Mouse (Mus musculus) liver, embryonic 11.5 days (tissue): ENCODE results near the gene Gm379. TPM values are rescaled to one million over a fixed set of nuclear protein-coding genes. Genes with fewer than 3 reads are reported as not detected.

Source experiments
- ATAC-seq: fragments of 200-750 bp; cut with Nextera tagmentation; replicated peaks from 2 replicates; pipeline ENCODE4 v1.8.0; 2017; ENCODE audit warnings: moderate number of reproducible peaks, mild to moderate bottlenecking, moderate TSS enrichment, moderate library complexity; ENCODE audit not compliant: low FRiP score
- DNase-seq: peaks from one replicate; pipeline ENCODE4 v3.0.0-alpha.2; 2017; ENCODE audit warnings: low spot score
- H3K27ac ChIP-seq: fragments of 300-500 bp; sonication (generic); 2 replicates; pipeline ENCODE4 v1.5.1; 2014; ENCODE audit warnings: mild to moderate bottlenecking, low read depth, low read length, control low read depth
- H3K27me3 ChIP-seq: fragments of 300-500 bp; sonication (generic); replicated peaks from 2 replicates; pipeline ENCODE4 v1.6.1; 2014; ENCODE audit warnings: low read length, mixed read lengths; ENCODE audit not compliant: control insufficient read depth, insufficient read depth
- H3K36me3 ChIP-seq: fragments of 300-500 bp; sonication (generic); 2 replicates; pipeline ENCODE4 v1.6.1; 2014; ENCODE audit warnings: mild to moderate bottlenecking, low read length, moderate library complexity, mixed read lengths; ENCODE audit not compliant: control insufficient read depth, insufficient read depth
- H3K4me1 ChIP-seq: fragments of 300-500 bp; sonication (generic); replicated peaks from 2 replicates; pipeline ENCODE4 v1.6.1; 2014; ENCODE audit warnings: low read length, mixed read lengths; ENCODE audit not compliant: control insufficient read depth, insufficient read depth
- H3K4me2 ChIP-seq: fragments of 300-500 bp; sonication (generic); 2 replicates; pipeline ENCODE4 v1.6.1; 2014; ENCODE audit warnings: mild to moderate bottlenecking, control low read depth, moderate library complexity
- H3K4me3 ChIP-seq: fragments of 300-500 bp; sonication (generic); 2 replicates; pipeline ENCODE4 v1.5.1; 2014; ENCODE audit warnings: low read depth, low read length, control low read depth
- H3K9ac ChIP-seq: fragments of 300-500 bp; sonication (generic); 2 replicates; pipeline ENCODE4 v1.6.1; 2014; ENCODE audit warnings: low read depth, low read length, control low read depth
- H3K9me3 ChIP-seq: fragments of 300-500 bp; sonication (generic); 2 replicates; pipeline ENCODE4 v1.6.1; 2016; ENCODE audit warnings: low read length, inconsistent platforms, mixed read lengths; ENCODE audit not compliant: control insufficient read depth
- WGBS: fragments of 180-500 bp; shearing (Covaris S2); extraction: QIAGEN DNeasy Blood & Tissue Kit; methylation state at CpG from one replicate; pipeline ENCODE4 v1.1.7; 2014; 5-methylcytosine and 5-hydroxymethylcytosine counted together
- polyA plus RNA-seq: library from polyadenylated mRNA; unstranded; fragments of >200 nt; fragmentation: Nextera tagmentation; extraction: Ambion mirVana; gene quantifications from 2 replicates; pipeline ENCODE4 v1.2.1, GENCODE M21; 2014

Gene Gm379
- polyA plus RNA-seq: not detected in 2 replicates

- no peaks in the 10 kb centered on the region for H3K4me1 ChIP-seq
- H3K4me3 ChIP-seq: no peak within 1 kb of the TSS
- no peak within 1 kb of the TSS for H3K27ac ChIP-seq
- H3K4me2 ChIP-seq: no peak within 1 kb of the TSS
- no peak within 1 kb of the TSS for H3K9ac ChIP-seq
- no peaks in the 10 kb centered on the region for H3K9me3 ChIP-seq
- DNase-seq: no peak
- no peak for ATAC-seq
- 53% methylated on average over 2 of the region's 2 CpGs for WGBS
- H3K36me3 ChIP-seq: no peaks in the 10 kb centered on the region
- H3K27me3 ChIP-seq: no peaks in the 10 kb centered on the region
These were observed at the start of gene Gm379 for GRCm38 (mm10) chrX:108664885-108665284. Gene Gm379, minus strand, starts transcription at chrX:108664891.

- Histone ChIP-seq H3K4me1 (no peaks in the 10 kb centered on the region), H3K4me2 (no peak overlapping the region), H3K9ac (no peak overlapping the region), H3K4me3 (no peak overlapping the region), H3K9me3 (no peaks in the 10 kb centered on the region), H3K27me3 (no peaks in the 10 kb centered on the region), H3K36me3 (no peaks in the 10 kb centered on the region), H3K27ac (no peak overlapping the region)
- no peak for ATAC-seq
- DNase-seq: no peak
- 73% methylated on average over 2 of the region's 2 CpGs for WGBS
These were observed 39.6 kb upstream of the Gm379 start for GRCm38 (mm10) chrX:108704312-108704711.

- no peaks in the 10 kb centered on the region for H3K9me3 ChIP-seq
- H3K4me3 ChIP-seq: no peak overlapping the region
- H3K27me3 ChIP-seq: no peaks in the 10 kb centered on the region
- 52% methylated on average over 1 of the region's 1 CpGs for WGBS
- no peak overlapping the region for H3K27ac ChIP-seq
- H3K9ac ChIP-seq: no peak overlapping the region
- no peak overlapping the region for H3K4me2 ChIP-seq
- no peaks in the 10 kb centered on the region for H3K4me1 ChIP-seq
- no peak for DNase-seq
- H3K36me3 ChIP-seq: no peaks in the 10 kb centered on the region
- no peak for ATAC-seq
These were observed 4.2 kb upstream of the Gm379 start for GRCm38 (mm10) chrX:108668868-108669267.

GRCm38 (mm10) chrX:108621991-108622390 is 42.7 kb downstream of the Gm379 start:
- Histone ChIP-seq H3K4me3 (no peak overlapping the region), H3K4me2 (no peak overlapping the region), H3K36me3 (no peaks in the 10 kb centered on the region), H3K9ac (no peak overlapping the region), H3K9me3 (no peaks in the 10 kb centered on the region), H3K4me1 (no peaks in the 10 kb centered on the region), H3K27ac (no peak overlapping the region), H3K27me3 (no peaks in the 10 kb centered on the region)
- ATAC-seq (no peak), DNase-seq (no peak)
- WGBS: 43% methylated on average over 1 of the region's 1 CpGs

GRCm38 (mm10) chrX:108620886-108621285 is 43.8 kb downstream of the Gm379 start:
- no peak overlapping the region for H3K9ac ChIP-seq
- ATAC-seq: no peak
- H3K4me3 ChIP-seq: no peak overlapping the region
- no peak for DNase-seq
- no peak overlapping the region for H3K4me2 ChIP-seq
- no peaks in the 10 kb centered on the region for H3K27me3 ChIP-seq
- H3K4me1 ChIP-seq: no peaks in the 10 kb centered on the region
- no peak overlapping the region for H3K27ac ChIP-seq
- H3K9me3 ChIP-seq: no peaks in the 10 kb centered on the region
- H3K36me3 ChIP-seq: no peaks in the 10 kb centered on the region
- WGBS: 81% methylated on average over 1 of the region's 1 CpGs

Other genes starting within 250 kb of the Gm379 start
- gene Brwd3, start 169.5 kb upstream of the Gm379 start, polyA plus RNA-seq: 2.5 and 2.6 TPM in 2 replicates